Mouse (Mus musculus): ENCODE data around the gene Cbr2.
"Not testable (repeated sequence)": the region's sequence is repeated elsewhere in the genome, so short reads cannot be mapped to it uniquely, and the experiment has no call there.

Gene Cbr2

DNA sequence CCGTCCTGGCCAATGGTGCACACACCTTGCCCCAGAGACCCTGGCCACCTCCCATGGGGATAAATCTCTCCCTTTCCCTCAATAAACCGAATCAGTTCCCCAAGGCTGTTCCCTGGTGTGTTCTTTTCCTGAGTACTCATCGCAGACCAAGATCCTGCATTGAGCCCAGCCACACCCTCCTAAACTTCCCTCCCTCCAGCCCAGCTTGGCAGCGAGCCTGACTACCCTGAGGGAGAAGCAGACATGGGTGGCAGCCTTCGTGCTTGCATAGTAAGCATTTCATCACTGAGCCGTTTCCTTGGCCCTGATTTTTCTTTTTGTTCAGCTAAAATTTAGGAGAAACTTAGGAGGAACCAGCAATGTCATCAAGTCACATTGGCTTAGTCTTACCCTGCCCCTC is 1.6 kb upstream of the Cbr2 start:
- ATAC-seq (ENCODE audit: insufficient number of reproducible peaks, low FRiP score, low TSS enrichment): no peak

DNA sequence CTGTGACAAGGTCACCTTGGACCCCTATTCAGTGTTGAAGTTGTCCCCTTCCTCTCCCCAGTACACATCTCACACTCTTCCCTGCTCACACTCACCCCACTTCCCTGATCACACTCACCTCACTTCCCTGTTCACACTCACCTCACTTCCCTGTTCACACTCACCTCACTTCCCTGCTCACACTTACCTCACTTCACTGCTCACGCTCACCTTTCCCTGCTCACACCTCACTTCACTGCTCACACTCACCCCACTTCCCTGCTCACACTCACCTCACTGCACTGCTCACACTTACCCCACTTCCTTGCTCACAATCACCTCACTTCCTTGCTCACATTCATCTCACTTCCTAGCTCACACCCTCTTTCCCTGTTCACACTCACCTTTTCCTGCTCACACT is 519 bp downstream of the Cbr2 start:
- no peak for ATAC-seq (ENCODE audit: insufficient number of reproducible peaks, low FRiP score, low TSS enrichment)

DNA sequence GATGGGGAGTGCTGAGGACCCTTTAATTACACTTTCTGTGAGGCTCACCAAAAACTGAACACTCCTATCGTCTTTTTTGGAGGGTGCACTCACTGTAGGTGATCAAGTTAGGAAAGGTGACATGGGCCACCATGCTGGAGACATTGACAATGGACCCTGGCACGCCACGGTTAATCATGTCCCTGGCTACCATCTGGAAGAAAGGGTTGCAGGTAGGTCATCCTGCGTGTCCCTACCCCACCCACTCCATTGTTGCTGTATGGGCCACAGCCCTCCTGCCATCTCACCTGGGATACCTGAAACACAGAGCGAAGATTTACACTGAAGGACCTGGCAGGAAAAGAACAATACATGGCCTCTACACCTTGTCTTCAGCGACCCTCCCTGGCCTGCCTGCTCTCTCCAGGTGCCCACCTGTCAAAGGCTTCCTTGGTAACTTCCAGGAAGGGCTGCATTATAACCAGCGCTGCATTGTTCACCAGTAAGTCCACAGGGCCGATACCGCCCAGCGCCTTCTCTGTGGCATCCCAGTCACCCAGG is 1.5 kb downstream of the Cbr2 start:
- no peak for ATAC-seq (ENCODE audit: insufficient number of reproducible peaks, low FRiP score, low TSS enrichment)

DNA sequence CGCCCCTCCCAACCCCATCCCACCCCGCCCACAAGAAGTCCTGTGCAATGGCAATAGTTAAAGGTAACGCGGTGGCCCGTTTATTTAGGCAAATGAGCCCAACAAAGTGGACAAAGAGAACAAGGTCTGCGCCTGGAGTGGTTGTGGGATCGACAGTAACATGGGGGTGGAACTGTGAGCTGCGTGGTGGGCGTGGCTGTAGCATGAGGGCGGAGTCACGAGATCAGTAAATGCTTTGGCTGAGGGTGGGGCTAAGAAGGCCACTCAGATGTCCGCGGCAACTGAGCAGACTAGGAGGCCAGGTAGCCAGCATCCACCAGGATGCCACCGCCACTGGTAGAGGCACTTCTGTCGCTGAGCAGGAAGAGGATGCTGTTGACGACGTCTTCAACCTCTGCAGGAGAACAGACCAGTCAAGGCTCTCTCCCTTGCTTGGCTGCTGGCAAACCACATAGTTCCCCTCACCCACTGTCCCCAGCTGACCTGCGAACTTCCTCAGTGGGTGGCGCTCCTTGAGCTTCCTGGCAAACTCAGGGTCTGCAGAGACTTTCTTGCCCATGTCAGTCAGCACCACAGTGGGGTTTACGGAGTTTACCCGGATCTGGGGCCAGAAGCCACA is 2.4 kb downstream of the Cbr2 start:
- not testable (repeated sequence) for ATAC-seq (ENCODE audit: insufficient number of reproducible peaks, low FRiP score, low TSS enrichment)

DNA sequence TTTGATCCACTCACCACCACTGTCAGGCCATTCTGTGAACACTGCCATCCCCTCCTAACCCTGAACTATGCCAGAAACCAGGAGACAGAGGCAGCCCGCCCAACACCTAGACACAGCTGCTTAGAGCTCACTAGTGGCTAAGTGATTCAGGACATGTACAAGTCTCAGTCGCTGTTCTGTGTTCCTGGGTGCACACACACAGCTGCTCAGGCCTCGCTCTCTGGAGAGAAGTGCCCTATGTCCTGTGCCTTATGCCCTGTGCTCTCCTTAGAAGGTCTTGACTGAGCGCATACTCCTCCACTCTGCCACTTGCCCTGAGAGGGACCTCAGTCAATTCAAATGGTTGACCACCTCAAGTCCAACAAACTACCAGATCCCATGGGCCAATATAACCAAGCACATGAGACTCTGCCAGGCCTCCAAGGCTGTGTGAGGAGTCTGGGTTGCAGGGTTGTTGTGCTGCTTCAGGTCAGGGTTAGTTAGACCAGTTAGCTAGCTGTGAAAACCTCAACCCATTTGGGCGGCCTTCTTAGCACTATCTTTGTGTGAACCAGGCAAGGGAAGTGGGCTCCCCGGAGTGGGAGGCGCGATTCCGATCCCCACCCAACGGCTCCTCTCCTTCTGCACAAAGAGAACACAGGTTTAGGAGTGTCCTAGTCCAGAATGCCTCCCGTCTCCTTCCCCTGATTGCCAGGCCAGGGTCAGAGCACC is 3.2 kb downstream of the Cbr2 start:
- no peak for ATAC-seq (ENCODE audit: insufficient number of reproducible peaks, low FRiP score, low TSS enrichment)

DNA sequence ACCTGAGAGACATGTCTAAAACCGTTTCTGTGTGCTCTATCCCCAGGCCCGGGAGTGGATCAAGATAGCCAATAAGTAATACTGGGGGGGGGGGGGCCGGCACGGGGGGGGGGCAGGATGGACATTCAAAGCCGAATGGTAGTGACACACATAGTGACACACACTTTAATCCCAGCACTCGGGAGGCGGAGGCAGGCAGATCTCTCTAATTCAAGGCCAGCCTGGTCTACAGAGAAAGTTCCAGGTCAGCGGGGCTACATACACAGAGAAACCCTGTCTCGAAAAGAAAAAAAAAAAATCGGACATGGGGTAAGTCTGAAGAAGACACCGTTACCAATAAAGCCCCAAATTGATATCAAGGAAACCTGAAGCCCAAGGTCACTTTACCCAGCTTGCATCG is 4.3 kb downstream of the Cbr2 start:
- no peak for ATAC-seq (ENCODE audit: insufficient number of reproducible peaks, low FRiP score, low TSS enrichment)

DNA sequence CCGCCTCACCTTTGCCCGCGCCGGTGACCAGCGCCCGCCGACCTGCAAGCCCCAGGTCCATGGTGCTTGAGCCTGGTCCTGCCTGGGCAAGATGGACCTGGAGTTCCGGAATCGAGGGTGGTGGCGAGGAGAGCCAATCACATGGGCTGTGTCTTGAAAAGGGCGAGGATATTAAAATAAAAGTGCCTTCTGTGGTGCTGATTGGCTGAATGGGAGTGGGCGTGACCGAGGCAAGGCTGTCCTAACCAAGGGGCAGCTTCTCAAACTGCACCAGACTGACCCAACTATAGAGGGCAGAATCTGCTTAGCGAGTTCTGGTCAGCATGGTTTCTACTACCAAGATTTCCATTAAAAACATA is 4.8 kb downstream of the Cbr2 start, which contains the start of gene Dcxr:
Gene Dcxr, minus strand, starts transcription at position 113 of the 359 bp plus-strand sequence.
- ATAC-seq (ENCODE audit: insufficient number of reproducible peaks, low FRiP score, low TSS enrichment): peak; percentile 92

DNA sequence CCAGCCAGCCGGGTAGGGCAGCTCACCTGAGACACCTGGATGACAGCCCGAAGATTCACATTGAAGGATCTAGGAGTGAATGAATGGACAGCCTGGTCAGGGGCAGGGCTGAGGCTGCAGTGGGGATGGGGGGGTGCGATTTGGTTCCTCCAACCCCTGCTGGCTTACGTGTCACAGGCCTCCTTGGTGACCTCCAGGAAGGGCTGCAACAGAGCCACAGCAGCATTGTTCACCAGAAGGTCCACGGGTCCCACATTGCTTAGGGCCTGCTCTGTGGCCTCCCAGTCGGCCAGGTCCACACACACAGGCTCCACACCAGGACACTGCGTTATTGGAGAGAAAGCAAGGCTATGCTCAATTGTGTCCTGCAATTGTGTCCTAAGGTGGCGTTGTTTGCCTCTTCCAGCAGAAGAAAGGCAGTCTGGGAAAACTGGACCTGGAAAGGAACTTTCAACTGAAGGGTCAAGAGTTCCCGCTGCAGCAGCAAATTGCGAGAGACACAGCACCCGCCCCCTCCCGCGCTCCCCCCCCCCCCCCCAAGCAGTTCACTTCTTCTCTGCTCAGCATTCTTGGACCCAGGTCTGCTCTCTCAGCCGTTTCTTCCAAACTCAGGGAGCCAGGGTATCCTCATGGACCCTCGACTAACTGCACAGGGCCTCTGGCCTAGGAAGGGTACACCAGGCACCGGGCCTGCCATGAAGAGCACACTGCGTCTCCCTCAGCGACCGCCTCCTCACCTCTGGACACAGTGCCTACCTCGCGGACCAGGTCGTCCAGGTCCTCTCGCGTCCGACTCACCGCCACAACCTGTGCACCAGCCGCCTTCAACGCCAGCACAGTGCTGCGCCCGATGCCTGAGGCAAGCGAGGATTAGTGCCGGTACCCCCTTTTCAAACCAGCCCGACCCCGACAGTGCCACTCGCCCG is 5.4 kb downstream of the Cbr2 start:
- no peak for ATAC-seq (ENCODE audit: insufficient number of reproducible peaks, low FRiP score, low TSS enrichment)

DNA sequence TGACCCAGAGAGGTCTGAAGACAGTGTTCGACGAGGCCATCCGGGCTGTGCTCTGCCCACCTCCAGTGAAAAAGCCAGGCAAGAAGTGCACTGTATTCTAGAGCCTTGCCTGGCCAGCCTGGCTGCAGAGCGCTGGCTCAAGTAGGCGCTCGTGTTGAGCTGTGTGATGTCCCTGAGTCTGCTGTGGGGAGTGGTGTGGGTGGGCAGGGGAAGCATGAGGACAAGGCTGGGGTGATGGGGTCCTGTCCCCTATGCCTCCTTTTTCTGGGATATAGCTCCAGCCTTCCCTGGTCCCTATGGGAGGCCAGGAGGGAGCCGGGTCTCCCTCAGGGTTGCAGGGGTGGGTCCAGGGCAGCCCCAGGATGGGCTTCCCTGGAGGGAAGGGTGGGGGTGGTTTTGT is 8.4 kb downstream of the Cbr2 start:
- no peak for ATAC-seq (ENCODE audit: insufficient number of reproducible peaks, low FRiP score, low TSS enrichment)

DNA sequence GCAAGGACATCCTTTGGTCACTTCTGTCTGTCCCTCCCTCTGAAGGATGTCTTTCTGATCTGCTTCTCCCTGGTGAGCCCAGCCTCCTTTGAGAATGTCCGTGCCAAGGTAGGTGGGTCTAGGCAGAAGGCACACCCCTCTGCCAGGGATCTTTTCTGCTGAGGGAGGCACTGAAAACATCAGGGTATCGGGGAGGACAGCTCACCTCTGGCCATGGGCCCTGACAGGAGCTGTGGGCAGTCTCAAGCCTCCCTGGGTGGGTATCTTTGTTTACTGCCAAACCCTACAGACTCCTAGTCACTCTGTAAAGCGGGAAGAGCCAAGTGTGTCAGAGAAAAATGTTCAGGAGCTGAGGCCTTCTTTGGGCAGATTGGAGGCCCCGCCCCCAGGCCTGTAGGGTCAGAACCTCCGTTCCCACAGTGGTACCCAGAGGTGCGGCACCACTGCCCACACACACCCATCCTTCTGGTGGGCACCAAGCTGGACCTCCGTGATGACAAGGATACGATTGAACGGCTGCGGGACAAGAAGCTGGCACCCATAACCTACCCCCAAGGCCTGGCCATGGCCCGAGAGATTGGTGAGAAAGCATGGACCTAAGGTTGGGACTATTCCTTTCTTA is 9.0 kb downstream of the Cbr2 start:
- no peak for ATAC-seq (ENCODE audit: insufficient number of reproducible peaks, low FRiP score, low TSS enrichment)

DNA sequence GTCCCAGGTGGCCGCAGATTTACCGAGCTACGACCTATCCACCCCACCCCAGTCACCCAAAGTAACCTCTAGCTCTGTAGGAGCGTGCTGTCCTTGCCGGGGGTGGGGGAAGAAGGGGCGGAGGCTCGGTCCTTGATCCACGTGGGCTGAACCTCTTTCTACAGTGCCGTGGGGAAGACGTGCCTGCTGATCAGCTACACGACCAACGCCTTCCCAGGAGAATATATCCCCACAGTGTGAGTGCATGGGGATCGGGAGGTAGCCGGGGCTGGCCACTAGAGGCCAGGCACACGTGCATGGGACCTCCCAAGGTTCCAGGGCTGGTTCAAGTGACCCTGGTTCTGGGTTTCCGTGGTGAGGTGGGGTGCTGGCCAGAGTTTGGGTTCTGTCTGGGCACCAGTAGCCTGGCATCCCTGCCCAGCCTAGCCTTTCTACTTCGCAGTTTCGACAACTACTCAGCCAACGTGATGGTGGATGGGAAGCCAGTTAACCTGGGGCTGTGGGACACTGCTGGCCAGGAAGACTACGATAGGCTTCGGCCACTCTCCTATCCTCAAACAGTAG is 9.8 kb downstream of the Cbr2 start:
- ATAC-seq (ENCODE audit: insufficient number of reproducible peaks, low FRiP score, low TSS enrichment): no peak

DNA sequence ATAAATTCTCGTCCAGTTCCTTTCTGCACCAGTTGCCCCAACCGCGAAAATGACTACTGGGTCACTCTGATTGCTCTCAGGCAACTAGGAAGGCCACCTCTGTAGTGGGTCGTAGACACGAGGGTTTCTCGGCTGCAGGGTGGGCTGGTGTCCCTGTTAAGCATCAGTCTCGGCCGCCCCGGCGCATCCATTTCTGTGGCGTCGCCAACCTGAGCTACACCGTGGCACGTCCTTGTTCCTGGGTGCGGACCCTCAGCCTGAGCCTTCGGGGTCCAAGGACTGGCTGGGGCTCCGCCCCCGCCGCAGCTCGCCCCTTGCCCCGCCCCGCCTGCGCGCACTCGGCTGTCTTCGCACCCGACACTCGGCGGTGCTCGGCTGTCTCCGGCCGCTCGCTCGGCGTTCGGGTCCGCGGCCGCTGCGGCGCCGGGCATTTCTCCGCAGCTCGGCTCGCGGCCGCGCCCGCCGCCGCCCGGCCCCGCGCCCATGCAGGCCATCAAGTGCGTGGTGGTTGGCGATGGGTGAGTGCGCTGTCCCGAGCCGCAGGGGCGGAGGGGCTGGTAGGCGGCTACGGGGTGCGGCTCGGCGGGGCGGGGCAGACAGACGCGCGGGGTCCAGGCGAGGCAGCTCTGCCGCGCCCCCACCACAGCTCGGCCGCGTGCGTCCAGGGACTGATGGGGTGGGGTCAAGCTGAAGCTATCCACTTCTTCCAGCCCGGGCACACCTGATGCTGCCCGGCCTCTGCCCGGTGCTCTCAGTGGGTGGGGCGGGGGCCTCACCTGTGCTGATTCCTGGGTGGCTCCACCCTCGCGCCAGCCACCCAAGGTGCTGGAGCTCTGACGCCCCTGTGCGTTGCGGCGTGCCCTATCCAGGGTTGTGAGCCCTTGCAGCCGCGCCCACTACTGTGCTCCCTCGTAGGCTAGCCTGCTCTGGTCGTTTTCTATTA is 10.5 kb downstream of the Cbr2 start, which contains the start of gene Rac3:
Gene Rac3, plus strand, starts transcription at position 347 of the 943 bp plus-strand sequence.
- ATAC-seq (ENCODE audit: insufficient number of reproducible peaks, low FRiP score, low TSS enrichment): peak; percentile 53; the same call in 1 of the 2 replicates

DNA sequence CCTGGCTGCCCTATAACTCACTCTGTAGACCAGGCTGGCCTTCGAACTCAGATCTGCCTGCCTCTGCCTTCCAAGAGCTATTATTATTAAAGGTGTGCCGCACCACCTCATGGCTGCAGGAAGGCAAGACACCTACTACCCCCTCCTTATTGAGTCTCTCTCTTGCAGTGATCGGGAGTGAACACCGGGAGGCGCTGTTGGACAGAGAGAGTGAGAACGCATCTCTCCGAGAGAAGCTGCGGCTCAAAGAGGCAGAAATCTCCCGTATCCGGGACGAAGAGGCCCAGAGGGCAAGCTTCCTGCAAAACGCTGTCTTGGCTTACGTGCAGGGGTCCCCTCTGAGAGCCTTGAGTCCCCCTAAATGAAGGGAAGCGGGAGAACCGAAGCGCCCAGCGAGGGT is 11.5 kb downstream of the Cbr2 start:
- ATAC-seq (ENCODE audit: insufficient number of reproducible peaks, low FRiP score, low TSS enrichment): peak; percentile 51; the same call in 1 of the 2 replicates

DNA sequence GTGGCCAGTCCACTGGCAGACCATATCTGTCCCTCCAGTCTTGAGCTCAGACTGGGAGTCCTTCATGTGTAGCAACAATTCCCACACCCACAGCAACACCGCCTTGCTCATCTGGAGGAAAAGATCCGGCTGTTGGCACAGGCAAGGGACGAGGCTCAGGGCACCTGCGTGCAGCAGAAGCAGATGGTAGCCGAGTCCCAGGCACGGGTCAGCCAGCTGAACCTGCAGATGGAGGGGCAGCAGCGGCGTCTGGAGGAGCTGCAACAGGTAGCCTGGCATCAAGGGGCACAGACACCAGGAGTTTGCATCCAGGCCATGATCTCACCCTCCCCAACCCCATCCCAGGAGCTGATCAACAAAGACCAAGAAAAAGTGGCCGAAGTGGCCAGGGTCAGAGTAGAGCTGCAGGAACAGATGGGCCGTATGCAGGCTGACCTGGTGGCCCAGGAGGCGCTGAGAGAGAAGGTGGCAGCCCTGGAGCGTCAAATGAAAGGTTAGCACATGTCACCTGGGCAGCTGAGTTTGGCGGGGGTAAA is 12.0 kb downstream of the Cbr2 start:
- ATAC-seq (ENCODE audit: insufficient number of reproducible peaks, low FRiP score, low TSS enrichment): no peak

DNA sequence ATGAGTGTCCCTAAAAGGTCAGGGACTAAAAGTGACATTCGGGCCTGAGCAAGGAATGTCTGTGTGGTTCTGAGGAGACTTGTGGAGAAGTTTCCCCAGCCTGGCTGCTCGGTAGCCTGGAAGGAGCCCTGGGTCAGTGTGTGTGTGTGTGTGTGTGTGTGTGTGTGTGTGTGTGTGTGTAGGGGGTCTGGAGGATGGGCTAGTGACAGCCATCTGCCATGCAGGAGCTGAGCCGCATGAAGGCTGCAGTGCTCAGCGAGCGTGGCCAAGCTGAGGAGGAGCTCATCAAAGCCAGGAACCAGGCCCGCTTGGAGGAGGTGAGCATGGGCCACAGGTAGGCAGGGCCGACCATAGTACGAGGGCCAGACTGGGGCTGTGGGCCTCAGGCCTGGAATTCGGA is 12.7 kb downstream of the Cbr2 start:
- no peak for ATAC-seq (ENCODE audit: insufficient number of reproducible peaks, low FRiP score, low TSS enrichment)

DNA sequence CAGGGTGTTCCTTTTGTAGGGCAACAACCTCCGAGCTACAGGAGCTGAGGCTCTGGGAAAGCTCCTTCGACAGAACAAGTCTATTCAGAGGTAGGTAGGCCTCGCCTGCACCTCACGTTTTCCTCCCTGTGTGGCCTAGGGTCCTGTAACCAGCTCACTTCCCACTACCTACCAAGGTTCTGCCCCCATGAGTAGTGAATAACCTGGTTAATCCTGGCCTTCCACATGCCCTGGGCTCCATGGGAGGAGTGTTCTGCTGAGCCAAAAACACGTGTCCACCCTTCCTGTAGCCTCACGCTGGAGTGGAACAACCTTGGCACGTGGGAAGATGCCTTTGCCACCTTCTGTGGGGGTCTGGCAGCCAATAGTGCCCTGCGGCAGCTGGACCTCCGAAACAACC is 16.8 kb downstream of the Cbr2 start:
- no peak for ATAC-seq (ENCODE audit: insufficient number of reproducible peaks, low FRiP score, low TSS enrichment)

DNA sequence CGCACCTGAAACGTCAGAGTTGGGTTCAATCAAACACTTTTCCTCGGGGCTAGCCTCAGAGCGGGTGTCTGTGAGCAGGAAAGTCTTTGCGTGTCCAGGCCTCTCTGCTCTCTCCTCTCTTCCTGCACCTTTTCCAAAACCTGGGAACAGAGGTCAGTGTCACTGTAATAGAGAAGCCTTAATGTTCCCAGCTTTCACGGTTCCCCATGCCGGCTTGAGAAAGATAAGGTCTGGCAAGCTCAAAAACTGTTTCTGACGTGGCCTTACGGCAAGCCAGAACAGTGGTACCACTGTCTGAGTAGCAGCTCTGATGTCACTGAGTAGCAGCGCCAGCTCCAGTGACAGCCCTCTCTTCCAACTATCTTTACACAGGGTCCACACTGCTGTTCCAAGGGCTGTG is 17.4 kb downstream of the Cbr2 start:
- no peak for ATAC-seq (ENCODE audit: insufficient number of reproducible peaks, low FRiP score, low TSS enrichment)

DNA sequence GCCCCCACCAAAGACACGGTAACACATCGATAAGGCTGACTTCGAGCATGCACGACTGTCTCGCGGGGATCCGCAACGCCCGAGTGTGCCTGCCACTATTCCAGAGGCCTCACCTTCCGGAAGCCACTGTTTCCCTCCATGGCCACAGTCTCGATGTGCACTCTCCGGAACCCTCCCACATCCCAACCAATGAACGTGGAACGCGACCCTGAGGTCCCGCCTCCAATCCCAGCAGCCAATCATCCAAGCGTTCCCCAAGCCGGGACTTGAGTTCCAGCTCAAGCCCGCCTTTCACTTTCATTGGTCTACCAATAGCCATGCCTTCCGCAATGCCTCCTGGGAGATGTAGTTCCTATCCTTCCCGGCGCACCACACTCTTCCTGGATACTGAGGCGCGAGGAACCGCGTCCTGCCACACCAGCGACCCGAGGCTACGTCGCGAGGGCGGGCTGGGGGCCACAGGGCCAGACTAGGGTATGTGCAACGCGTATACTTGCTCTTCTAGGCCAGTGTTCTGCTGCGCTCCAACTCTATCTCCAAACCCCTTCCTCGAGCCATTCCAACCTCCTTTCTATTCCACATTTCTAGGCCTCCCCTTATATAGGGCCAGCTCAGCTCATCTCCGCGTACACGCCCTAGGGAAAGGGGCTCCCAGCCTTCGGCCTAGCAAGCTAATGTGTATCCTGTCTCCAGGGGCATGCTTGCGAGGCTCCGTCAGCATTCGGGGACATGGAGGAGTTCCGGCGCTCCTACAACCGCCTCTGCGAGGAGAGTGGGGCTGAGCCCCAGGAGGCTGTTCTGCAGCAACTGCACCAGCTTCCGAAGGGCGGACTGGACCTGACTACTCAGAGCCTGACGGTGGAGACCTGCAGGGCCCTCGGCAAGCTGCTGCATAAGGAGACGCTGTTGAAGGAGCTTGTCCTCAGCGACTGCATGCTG is 18.1 kb downstream of the Cbr2 start, which contains the start of the genes Cenpx and Lrrc45:
Gene Cenpx, minus strand, starts transcription at position 159 of the 939 bp plus-strand sequence.
Gene Lrrc45, plus strand, starts transcription at position 346 of the 939 bp plus-strand sequence.
- peak; percentile 97 for ATAC-seq (ENCODE audit: insufficient number of reproducible peaks, low FRiP score, low TSS enrichment)
